In the genomic region with DNA sequence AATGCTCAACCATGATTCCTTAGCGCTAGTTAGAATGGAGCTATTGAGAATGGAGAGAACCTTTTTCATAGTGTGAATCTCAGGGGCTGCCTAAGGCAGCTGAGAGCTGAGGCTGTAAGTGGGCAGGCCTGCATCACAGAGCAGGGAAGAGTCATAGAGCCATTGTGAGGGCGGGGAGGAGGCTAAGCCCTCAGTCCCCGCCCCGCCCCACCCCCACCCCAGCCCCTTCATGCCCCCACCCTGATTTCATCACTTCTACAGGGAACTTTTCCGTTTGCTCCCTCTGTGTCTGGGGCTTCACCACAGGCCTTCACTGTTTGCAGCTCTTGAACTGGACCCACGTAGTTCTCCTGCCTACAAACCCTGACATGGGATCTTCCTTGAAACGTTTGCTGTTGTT, we compare ENCODE assay signal across 26 mouse cellular contexts. TPM values are rescaled to one million over a fixed set of nuclear protein-coding genes. Genes with fewer than 3 reads are reported as not detected.
"Had no signal": no experiment of that assay in that cellular context is flagged by ENCODE, and none has a peak within 500 bp of the region (broad histone marks: within the 10 kb centered on the region; RNA-seq: fewer than 3 reads in every experiment).

A gene (minus strand): TSS at position 101 of the 400 bp plus-strand sequence.

- H3K27me3 ChIP-seq: lung, embryonic 15.5 days; midbrain, embryonic 15.5 days; neural tube, embryonic 12.5 days; stomach, embryonic 15.5 days had no signal

- ATAC-seq: lung, postnatal 0 days; midbrain, embryonic 13.5 days; midbrain, embryonic 15.5 days had no signal

- H3K4me1 ChIP-seq: lung, embryonic 15.5 days; midbrain, embryonic 15.5 days had no signal

- H3K9ac ChIP-seq: lung, embryonic 15.5 days; midbrain, embryonic 13.5 days; midbrain, embryonic 15.5 days; neural tube, embryonic 12.5 days; stomach, embryonic 15.5 days had no signal

- H3K9me3 ChIP-seq: lung, embryonic 15.5 days; megakaryocyte, embryonic 14.5 days; midbrain, embryonic 13.5 days; midbrain, embryonic 15.5 days; neural tube, embryonic 12.5 days; stomach, embryonic 15.5 days had no signal

- H3K36me3 ChIP-seq: lung, embryonic 15.5 days; midbrain, embryonic 13.5 days; midbrain, embryonic 15.5 days; neural tube, embryonic 12.5 days; stomach, embryonic 15.5 days had no signal

- DNase-seq: lung, adult 2 months; lung, postnatal 14 days; lung, postnatal 36 days; retina, postnatal 1 day; right cerebral cortex, adult 18-20 months; right cerebral cortex, postnatal 25 days; right cerebral cortex, postnatal 4 days; spleen, adult 18-20 months; thymus, adult 2 months; thymus, postnatal 25 days; thymus, postnatal 4 days had no signal

- H3K4me3 ChIP-seq: lung, embryonic 15.5 days; megakaryocyte, embryonic 14.5 days; midbrain, embryonic 13.5 days; midbrain, embryonic 15.5 days; neural tube, embryonic 12.5 days; stomach, embryonic 15.5 days had no signal

- H3K27ac ChIP-seq: lung, embryonic 15.5 days; macrophage; midbrain, embryonic 13.5 days; midbrain, embryonic 15.5 days; neural tube, embryonic 12.5 days; stomach, embryonic 15.5 days; stomach, postnatal 0 days had no signal

- H3K4me2 ChIP-seq: lung, embryonic 15.5 days; midbrain, embryonic 11.5 days; midbrain, embryonic 13.5 days; midbrain, embryonic 15.5 days; neural tube, embryonic 12.5 days; stomach, embryonic 15.5 days had no signal

RNA-seq across cellular contexts. Expression of the gene that starts here (rescaled TPM):
- polyA plus RNA-seq: liver, embryonic 16.5 days; lung, adult 2 months; lung, embryonic 15.5 days; lung, postnatal 0 days; macrophage; midbrain, embryonic 11.5 days; midbrain, embryonic 13.5 days; midbrain, embryonic 15.5 days; midbrain, postnatal 0 days; neural tube, embryonic 12.5 days; neural tube, embryonic 14.5 days; small intestine, adult 2 months; stomach, embryonic 15.5 days; stomach, postnatal 0 days; urinary bladder, adult 2 months had no signal
